Mouse (Mus musculus) intestine, embryonic 16.5 days (tissue): ENCODE measurements around the gene Grb2. TPM values are rescaled to one million over a fixed set of nuclear protein-coding genes. Genes with fewer than 3 reads are reported as not detected.

Experiments
- ATAC-seq: fragments of 200-750 bp; cut with Nextera tagmentation; 2 replicates; pipeline ENCODE4 v1.8.0; 2017; ENCODE audit warnings: moderate TSS enrichment, moderate library complexity
- H3K27ac ChIP-seq: fragments of 300-500 bp; sonication (generic); 2 replicates; pipeline ENCODE4 v1.5.1; 2014; ENCODE audit warnings: mild to moderate bottlenecking, low read length
- H3K27me3 ChIP-seq: fragments of 300-500 bp; sonication (generic); replicated peaks from 2 replicates; pipeline ENCODE4 v1.6.1; 2014; ENCODE audit warnings: low read length, control low read depth, mixed read lengths; ENCODE audit not compliant: control insufficient read depth, insufficient read depth
- H3K36me3 ChIP-seq: fragments of 300-500 bp; sonication (generic); 2 replicates; pipeline ENCODE4 v1.6.1; 2014; ENCODE audit warnings: low read length, control low read depth; ENCODE audit not compliant: control insufficient read depth, insufficient read depth
- H3K4me1 ChIP-seq: fragments of 300-500 bp; sonication (generic); 2 replicates; pipeline ENCODE4 v1.6.1; 2014; ENCODE audit warnings: low read length, control low read depth, mixed read lengths; ENCODE audit not compliant: control insufficient read depth, insufficient read depth
- H3K4me2 ChIP-seq: fragments of 300-500 bp; sonication (generic); 2 replicates; pipeline ENCODE4 v1.6.1; 2014; ENCODE audit warnings: low read depth, low read length, control low read depth
- H3K4me3 ChIP-seq: fragments of 300-500 bp; sonication (generic); 2 replicates; pipeline ENCODE4 v1.5.1; 2014; ENCODE audit warnings: mild to moderate bottlenecking, low read length
- H3K9ac ChIP-seq: fragments of 300-500 bp; sonication (generic); 2 replicates; pipeline ENCODE4 v1.6.1; 2014; ENCODE audit warnings: low read depth, low read length
- H3K9me3 ChIP-seq: fragments of 300-500 bp; sonication (generic); 2 replicates; pipeline ENCODE4 v1.6.1; 2016; ENCODE audit warnings: low read length, control low read depth; ENCODE audit not compliant: control insufficient read depth
- WGBS: fragments of 180-500 bp; shearing (Covaris S2); extraction: QIAGEN DNeasy Blood & Tissue Kit; methylation state at CpG from one replicate; pipeline ENCODE4 v1.1.7; 2014; 5-methylcytosine and 5-hydroxymethylcytosine counted together
- polyA plus RNA-seq: library from polyadenylated mRNA; unstranded; fragments of >200 nt; fragmentation: Nextera tagmentation; extraction: Ambion mirVana; gene quantifications from 2 replicates; pipeline ENCODE4 v1.2.1, GENCODE M21; 2015

The Grb2 gene
- polyA plus RNA-seq, 1 experiment from 2014 or later: 67.1 TPM

- H3K27ac ChIP-seq: peak overlapping the region; percentile 69
- H3K9ac ChIP-seq: peak overlapping the region; percentile 24
- WGBS: 67% methylated on average over 5 of the region's 5 CpGs
- H3K4me3 ChIP-seq: no peak overlapping the region
- H3K4me1 ChIP-seq: peaks cover 7% of the 10 kb centered on the region
- no peaks in the 10 kb centered on the region for H3K27me3 ChIP-seq
- ATAC-seq: peak; percentile 86
- no peaks in the 10 kb centered on the region for H3K36me3 ChIP-seq
- H3K4me2 ChIP-seq: no peak overlapping the region
- no peaks in the 10 kb centered on the region for H3K9me3 ChIP-seq
Measured at GRCm38 (mm10) chr11:115638498-115639409, 69.6 kb downstream of the Grb2 start.

- H3K27me3 ChIP-seq: no peaks in the 10 kb centered on the region
- ATAC-seq: no peak
- H3K4me1 ChIP-seq: peaks cover 7% of the 10 kb centered on the region
- no peaks in the 10 kb centered on the region for H3K9me3 ChIP-seq
- H3K9ac ChIP-seq: no peak overlapping the region
- no peaks in the 10 kb centered on the region for H3K36me3 ChIP-seq
- H3K4me3 ChIP-seq: no peak overlapping the region
- no peak overlapping the region for H3K4me2 ChIP-seq
- 76% methylated on average over 3 of the region's 3 CpGs for WGBS
- no peak overlapping the region for H3K27ac ChIP-seq
Measured at GRCm38 (mm10) chr11:115636960-115637359, 71.4 kb downstream of the Grb2 start.

GRCm38 (mm10) chr11:115635484-115635883 lies 72.9 kb downstream of the Grb2 start:
- no peak overlapping the region for H3K27ac ChIP-seq
- H3K36me3 ChIP-seq: no peaks in the 10 kb centered on the region
- ATAC-seq: no peak
- peaks cover 7% of the 10 kb centered on the region for H3K4me1 ChIP-seq
- no peak overlapping the region for H3K9ac ChIP-seq
- WGBS: 79% methylated on average over 8 of the region's 8 CpGs
- no peak overlapping the region for H3K4me3 ChIP-seq
- H3K4me2 ChIP-seq: no peak overlapping the region
- no peaks in the 10 kb centered on the region for H3K27me3 ChIP-seq
- H3K9me3 ChIP-seq: no peaks in the 10 kb centered on the region

GRCm38 (mm10) chr11:115635041-115635440 lies 73.4 kb downstream of the Grb2 start:
- Histone ChIP-seq H3K4me3 (no peak overlapping the region), H3K4me1 (peaks cover 7% of the 10 kb centered on the region), H3K4me2 (no peak overlapping the region)

GRCm38 (mm10) chr11:115634109-115634508 lies 74.3 kb downstream of the Grb2 start:
- no peak overlapping the region for H3K4me3 ChIP-seq
- no peaks in the 10 kb centered on the region for H3K36me3 ChIP-seq
- no peaks in the 10 kb centered on the region for H3K27me3 ChIP-seq
- no peaks in the 10 kb centered on the region for H3K9me3 ChIP-seq
- H3K4me1 ChIP-seq: peaks cover 2% of the 10 kb centered on the region
- ATAC-seq: no peak
- no peak overlapping the region for H3K27ac ChIP-seq
- H3K9ac ChIP-seq: no peak overlapping the region
- WGBS: 54% methylated on average over 4 of the region's 4 CpGs
- no peak overlapping the region for H3K4me2 ChIP-seq

More at GRCm38 (mm10) chr11:115635041-115635440, 73.4 kb downstream of the Grb2 start:
- no peaks in the 10 kb centered on the region for H3K36me3 ChIP-seq
- no peaks in the 10 kb centered on the region for H3K9me3 ChIP-seq
- 91% methylated on average over 8 of the region's 8 CpGs for WGBS
- no peak overlapping the region for H3K9ac ChIP-seq
- no peak overlapping the region for H3K27ac ChIP-seq
- no peaks in the 10 kb centered on the region for H3K27me3 ChIP-seq
- ATAC-seq: no peak

GRCm38 (mm10) chr11:115632862-115633261 lies 75.5 kb downstream of the Grb2 start:
- Histone ChIP-seq H3K9me3 (no peaks in the 10 kb centered on the region), H3K27ac (no peak overlapping the region), H3K4me2 (no peak overlapping the region), H3K4me1 (no peaks in the 10 kb centered on the region; the same call in 1 of the 2 replicates), H3K9ac (no peak overlapping the region), H3K4me3 (no peak overlapping the region), H3K27me3 (no peaks in the 10 kb centered on the region), H3K36me3 (no peaks in the 10 kb centered on the region)
- 90% methylated on average over 10 of the region's 10 CpGs for WGBS
- ATAC-seq: no peak

GRCm38 (mm10) chr11:115632247-115632646 lies 76.2 kb downstream of the Grb2 start:
- no peak for ATAC-seq
- 71% methylated on average over 7 of the region's 7 CpGs for WGBS

GRCm38 (mm10) chr11:115631505-115631890 lies 76.9 kb downstream of the Grb2 start:
- Histone ChIP-seq H3K9ac (no peak overlapping the region), H3K27ac (no peak overlapping the region; the same call in 1 of the 2 replicates), H3K27me3 (no peaks in the 10 kb centered on the region), H3K4me3 (no peak overlapping the region), H3K4me1 (peaks cover 2% of the 10 kb centered on the region; the same call in 1 of the 2 replicates), H3K4me2 (no peak overlapping the region), H3K36me3 (no peaks in the 10 kb centered on the region), H3K9me3 (no peaks in the 10 kb centered on the region)
- no peak for ATAC-seq
- 30% methylated on average over 3 of the region's 3 CpGs for WGBS

More at GRCm38 (mm10) chr11:115632247-115632646, 76.2 kb downstream of the Grb2 start:
- no peak overlapping the region for H3K9ac ChIP-seq
- no peak overlapping the region for H3K4me3 ChIP-seq
- no peak overlapping the region for H3K4me2 ChIP-seq
- H3K9me3 ChIP-seq: no peaks in the 10 kb centered on the region
- H3K27ac ChIP-seq: no peak overlapping the region
- no peaks in the 10 kb centered on the region for H3K36me3 ChIP-seq
- no peaks in the 10 kb centered on the region for H3K27me3 ChIP-seq
- peaks cover under 1% of the 10 kb centered on the region; the same call in 1 of the 2 replicates for H3K4me1 ChIP-seq

GRCm38 (mm10) chr11:115630532-115631504 lies 77.6 kb downstream of the Grb2 start:
- Histone ChIP-seq H3K4me3 (no peak overlapping the region), H3K9me3 (no peaks in the 10 kb centered on the region), H3K4me2 (no peak overlapping the region), H3K9ac (no peak overlapping the region), H3K36me3 (no peaks in the 10 kb centered on the region), H3K4me1 (peaks cover 2% of the 10 kb centered on the region), H3K27me3 (no peaks in the 10 kb centered on the region), H3K27ac (no peak overlapping the region; the same call in 1 of the 2 replicates)
- WGBS: 44% methylated on average over 16 of the region's 16 CpGs
- no peak for ATAC-seq
